Mouse (Mus musculus) hindbrain, postnatal 0 days (tissue): ENCODE measurements at regions not wholly inside any gene's neighbourhood (a gene's known extent, or its start where the extent isn't known, plus 50 kb on each side); places are given as distances from the start of the nearest gene placed in this dataset.
"Not testable (repeated sequence)": the region's sequence is repeated elsewhere in the genome, so short reads cannot be mapped to it uniquely, and the experiment has no call there.

Experiments used
- ATAC-seq: fragments of 200-750 bp; cut with Nextera tagmentation; 2 replicates; pipeline ENCODE4 v1.8.0; 2017; ENCODE audit warnings: mild to moderate bottlenecking, moderate TSS enrichment, moderate library complexity
- DNase-seq: peaks from one replicate; pipeline ENCODE4 v3.0.0-alpha.2; 2015; ENCODE audit warnings: low spot score
- H3K27ac ChIP-seq: fragments of 300-500 bp; sonication (generic); 2 replicates; pipeline ENCODE4 v1.5.1; 2014; ENCODE audit warnings: mild to moderate bottlenecking
- H3K27me3 ChIP-seq: fragments of 300-500 bp; sonication (generic); 2 replicates; pipeline ENCODE4 v1.6.1; 2014; ENCODE audit warnings: low read length, mixed read lengths; ENCODE audit not compliant: insufficient read depth
- H3K36me3 ChIP-seq: fragments of 300-500 bp; sonication (generic); 2 replicates; pipeline ENCODE4 v1.6.1; 2014; ENCODE audit warnings: low read length, mixed read lengths; ENCODE audit not compliant: insufficient read depth
- H3K4me1 ChIP-seq: fragments of 300-500 bp; sonication (generic); 2 replicates; pipeline ENCODE4 v1.6.1; 2014; ENCODE audit warnings: antibody characterized with exemption, low read length, mixed read lengths; ENCODE audit not compliant: insufficient read depth
- H3K4me2 ChIP-seq: fragments of 300-500 bp; sonication (generic); 2 replicates; pipeline ENCODE4 v1.6.1; 2014; ENCODE audit warnings: low read depth, mild to moderate bottlenecking, low read length, moderate library complexity, mixed read lengths
- H3K4me3 ChIP-seq: fragments of 300-500 bp; sonication (generic); 2 replicates; pipeline ENCODE4 v1.5.1; 2014; ENCODE audit warnings: low read length
- H3K9ac ChIP-seq: fragments of 300-500 bp; sonication (generic); replicated peaks from 2 replicates; pipeline ENCODE4 v1.6.1; 2014; ENCODE audit warnings: mild to moderate bottlenecking, low read length, moderate library complexity, mixed read lengths
- H3K9me3 ChIP-seq: fragments of 300-500 bp; sonication (generic); 2 replicates; pipeline ENCODE4 v1.6.1; 2016; ENCODE audit warnings: low read length, mixed read lengths
- CTCF ChIP-seq: IDR thresholded peaks from 2 replicates; pipeline ENCODE4 v1.5.1; 2016; ENCODE audit warnings: antibody characterized with exemption, control low read depth, low read depth
- WGBS: fragments of 180-500 bp; shearing (Covaris S2); extraction: QIAGEN DNeasy Blood & Tissue Kit; methylation state at CpG from one replicate; pipeline ENCODE4 v1.1.7; 2014; 5-methylcytosine and 5-hydroxymethylcytosine counted together

DNA sequence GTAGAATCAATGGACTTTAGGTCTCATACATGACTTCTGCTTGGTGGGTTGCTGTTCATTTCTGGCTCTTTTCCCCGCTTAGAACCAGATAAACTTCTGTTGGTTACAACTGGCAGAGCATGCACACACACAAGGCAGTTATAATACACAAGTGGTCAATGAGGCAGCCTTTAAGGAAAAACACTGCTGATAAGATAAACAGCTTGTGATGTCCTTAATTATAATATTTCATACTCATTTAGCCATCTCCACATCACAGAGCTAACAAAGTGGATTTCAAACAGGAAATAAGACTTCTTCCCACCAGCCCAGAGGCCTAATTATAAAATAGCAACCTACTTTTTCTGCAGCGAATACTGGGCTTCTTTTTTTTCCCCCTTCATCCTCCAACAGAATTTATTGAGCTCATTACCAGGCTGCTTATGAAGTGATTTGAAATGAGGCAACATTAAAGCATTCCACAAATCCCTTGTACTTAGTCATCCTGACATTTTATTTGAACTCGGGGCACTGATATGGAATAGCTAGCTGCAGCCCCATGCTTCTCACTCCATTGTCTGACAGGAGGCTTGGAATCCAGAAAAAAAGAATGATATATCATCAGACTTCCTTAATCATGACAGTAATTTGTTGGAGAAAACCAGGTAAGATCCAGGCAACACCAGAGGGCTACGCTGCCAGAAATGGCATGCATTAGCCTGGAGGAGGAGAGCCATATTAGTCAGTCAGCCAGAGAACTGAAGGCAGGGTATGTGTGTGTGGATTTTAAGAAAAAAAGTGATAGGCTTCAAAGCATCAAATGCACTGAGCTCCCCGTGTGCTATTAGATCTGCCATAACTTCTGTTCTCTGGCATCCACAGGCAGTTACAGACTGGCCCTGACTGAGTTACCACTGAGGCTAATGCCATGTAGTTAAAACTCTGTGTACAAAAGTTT, 620.3 kb upstream of the Map3k7 start:
- ATAC-seq (0 out of 2 replicates have a peak, but pooled peaks have one; percentile 29), DNase-seq (peak; percentile 16)
- Histone ChIP-seq H3K9ac (no peak overlapping the region), H3K27ac (no peak overlapping the region), H3K36me3 (no peaks in the 10 kb centered on the region), H3K9me3 (no peaks in the 10 kb centered on the region), H3K4me1 (no peaks in the 10 kb centered on the region), H3K4me2 (no peak overlapping the region), H3K4me3 (no peak overlapping the region), H3K27me3 (no peaks in the 10 kb centered on the region)
- 71% methylated on average over 5 of the region's 5 CpGs for WGBS
- no peak for TF ChIP-seq CTCF

DNA sequence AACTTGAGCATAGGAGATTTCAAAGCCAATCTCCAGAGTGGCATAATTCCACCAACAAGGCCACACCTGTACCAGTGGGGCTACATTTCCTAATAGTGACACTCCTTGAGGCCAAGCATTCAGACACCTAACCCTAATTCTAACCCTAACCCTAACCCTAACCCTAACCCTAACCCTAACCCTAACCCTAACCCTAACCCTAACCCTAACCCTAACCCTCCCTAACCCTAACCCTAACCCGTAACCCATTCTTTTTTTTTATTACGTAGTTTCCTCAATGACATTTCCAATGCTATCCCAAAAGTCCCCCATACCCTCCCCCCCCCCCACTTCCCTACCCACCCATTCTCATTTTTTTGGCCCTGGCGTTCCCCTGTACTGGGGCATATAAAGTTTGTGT, 609.9 kb upstream of the Map3k7 start:
- H3K4me3 ChIP-seq, DNase-seq, H3K4me1 ChIP-seq, H3K9me3 ChIP-seq, ATAC-seq, H3K36me3 ChIP-seq, H3K4me2 ChIP-seq, H3K27me3 ChIP-seq, H3K9ac ChIP-seq, H3K27ac ChIP-seq: not testable (repeated sequence)
- 98% methylated on average over 2 of the region's 3 CpGs for WGBS

DNA sequence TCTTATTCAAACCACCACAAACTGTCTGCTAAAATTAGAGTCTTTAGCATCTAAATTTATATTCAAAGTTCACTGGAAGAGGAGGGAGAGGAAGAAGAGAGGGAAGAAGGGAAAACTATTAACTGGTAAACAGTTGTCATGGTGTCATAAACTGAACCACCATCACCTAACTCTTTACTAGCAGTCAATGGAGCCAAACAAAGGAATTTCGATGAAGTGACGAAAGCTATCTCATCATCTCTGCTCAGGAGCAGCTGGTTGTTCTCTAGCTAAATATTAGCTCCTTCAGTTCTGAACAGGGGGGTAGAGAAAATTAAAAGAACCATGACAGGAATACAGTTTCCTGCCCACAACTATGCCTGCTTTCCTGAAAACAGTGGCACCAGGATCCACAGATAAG, 608.9 kb upstream of the Map3k7 start:
- no peaks in the 10 kb centered on the region for H3K9me3 ChIP-seq
- no peak for DNase-seq
- H3K9ac ChIP-seq: no peak overlapping the region
- H3K36me3 ChIP-seq: no peaks in the 10 kb centered on the region
- H3K27me3 ChIP-seq: no peaks in the 10 kb centered on the region
- H3K4me3 ChIP-seq: no peak overlapping the region
- no peak for TF ChIP-seq CTCF
- no peak overlapping the region for H3K4me2 ChIP-seq
- WGBS: 84% methylated on average over 2 of the region's 2 CpGs
- no peak overlapping the region for H3K27ac ChIP-seq
- ATAC-seq: no peak
- H3K4me1 ChIP-seq: no peaks in the 10 kb centered on the region

DNA sequence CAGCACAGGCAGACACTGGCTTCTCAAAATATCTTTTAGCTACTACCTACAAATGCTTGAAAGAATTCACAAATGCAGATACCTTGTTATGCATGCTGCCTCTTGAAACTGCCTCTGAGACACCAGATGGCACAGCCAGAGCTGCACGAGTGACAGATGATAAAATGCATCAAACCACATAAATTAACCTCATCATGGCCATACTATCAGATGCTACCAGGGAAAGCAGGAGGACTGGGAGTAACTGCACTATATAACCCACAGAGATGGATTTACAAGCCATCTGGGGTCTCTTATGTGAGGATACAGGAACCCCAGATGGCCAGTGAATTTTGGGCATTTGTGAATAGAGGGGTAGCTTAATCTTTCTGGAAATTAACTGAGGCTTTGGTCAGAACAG, 597.7 kb upstream of the Map3k7 start:
- H3K4me1 ChIP-seq: 0 out of 2 replicates have a peak, but pooled peaks cover 2% of the 10 kb centered on the region
- no peaks in the 10 kb centered on the region for H3K9me3 ChIP-seq
- no peaks in the 10 kb centered on the region for H3K27me3 ChIP-seq
- no peak overlapping the region for H3K4me2 ChIP-seq
- TF ChIP-seq CTCF: no peak
- H3K4me3 ChIP-seq: no peak overlapping the region
- WGBS: 20% methylated on average over 1 of the region's 1 CpGs
- peak overlapping the region; percentile 42 for H3K27ac ChIP-seq
- H3K9ac ChIP-seq: no peak overlapping the region
- H3K36me3 ChIP-seq: no peaks in the 10 kb centered on the region
- peak; percentile 66 for DNase-seq
- peak; percentile 85 for ATAC-seq

DNA sequence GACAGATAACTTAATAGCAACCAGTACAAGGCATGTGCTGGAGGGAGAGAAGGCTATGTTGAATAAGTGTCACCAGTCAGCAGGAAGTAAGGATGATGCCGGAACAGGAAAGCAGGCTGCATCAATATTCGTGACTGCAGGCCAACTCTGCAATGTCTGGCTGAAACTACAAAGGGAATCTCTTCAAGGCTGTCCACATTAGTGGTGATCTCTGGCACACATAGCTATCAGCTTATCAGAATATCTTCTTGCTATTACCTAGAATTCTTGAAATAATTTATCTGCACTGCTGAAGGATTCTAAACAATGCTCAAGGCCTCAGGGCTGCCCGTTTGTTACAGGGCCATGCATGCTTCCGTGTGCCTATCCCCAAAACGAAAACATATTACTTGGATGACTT, 596.9 kb upstream of the Map3k7 start:
- Histone ChIP-seq H3K9ac (no peak overlapping the region), H3K36me3 (no peaks in the 10 kb centered on the region), H3K4me1 (0 out of 2 replicates have a peak, but pooled peaks cover 2% of the 10 kb centered on the region), H3K4me2 (no peak overlapping the region), H3K27ac (peak overlapping the region; percentile 12; the same call in 1 of the 2 replicates), H3K4me3 (no peak overlapping the region), H3K27me3 (no peaks in the 10 kb centered on the region), H3K9me3 (no peaks in the 10 kb centered on the region)
- DNase-seq (no peak), ATAC-seq (no peak)
- WGBS: 73% methylated on average over 5 of the region's 5 CpGs
- TF ChIP-seq CTCF: no peak

DNA sequence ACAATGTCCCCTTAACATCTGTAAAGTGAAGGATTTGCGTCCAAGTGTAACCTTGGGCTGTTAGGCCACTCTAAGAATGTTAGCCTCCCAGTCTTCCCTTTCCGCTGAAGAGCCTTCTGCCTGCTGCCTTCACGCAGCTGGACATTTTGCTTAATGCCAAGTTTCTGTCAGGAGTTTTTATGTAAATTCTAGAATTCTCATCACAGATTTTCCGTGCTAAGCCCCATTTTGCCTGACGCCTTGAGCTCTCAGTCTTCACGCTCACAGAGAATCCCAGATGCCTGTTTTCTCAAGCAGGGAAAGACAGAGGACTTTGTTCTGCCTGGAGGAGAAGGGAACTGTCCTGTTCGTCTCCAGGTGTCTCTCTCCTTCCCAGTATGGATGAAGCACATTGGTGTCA, 593.8 kb upstream of the Map3k7 start:
- Histone ChIP-seq H3K27ac (no peak overlapping the region), H3K4me1 (0 out of 2 replicates have a peak, but pooled peaks cover 2% of the 10 kb centered on the region)

More for the DNA sequence above, 593.8 kb upstream of the Map3k7 start:
- Histone ChIP-seq H3K27me3 (no peaks in the 10 kb centered on the region), H3K4me2 (no peak overlapping the region), H3K4me3 (no peak overlapping the region), H3K36me3 (no peaks in the 10 kb centered on the region), H3K9me3 (no peaks in the 10 kb centered on the region), H3K9ac (no peak overlapping the region)
- DNase-seq (peak; percentile 70), ATAC-seq (no peak)
- no peak for TF ChIP-seq CTCF
- WGBS: 53% methylated on average over 7 of the region's 7 CpGs
